Mouse (Mus musculus) adrenal gland, postnatal 36 days (tissue): ENCODE data around the gene Mup3. TPM values are rescaled to one million over a fixed set of nuclear protein-coding genes. Genes with fewer than 3 reads are reported as not detected.
"Not testable (repeated sequence)": the region's sequence is repeated elsewhere in the genome, so short reads cannot be mapped to it uniquely, and the experiment has no call there.

ENCODE experiments used
- DNase-seq, 2 experiments: peaks; one replicate each; pipeline ENCODE4 v3.0.0; 2021; ENCODE audit warnings: mixed read lengths in 1 of 2
- long read RNA-seq, 2 experiments: library from polyadenylated mRNA; stranded (forward); transcript quantifications; one replicate each; pipeline ENCODE4 v2.0.0; 2021; ENCODE audit warnings: borderline sequencing depth in 2 of 2
- total RNA-seq, 2 experiments: library from RNA; stranded (reverse); gene quantifications; 2 replicates each; pipeline ENCODE4 v1.2.3; 2021

The Mup3 gene
- 1 to 10 TPM in 1 of 2 experiments, under 1 TPM in 1; 0.82 to 3.5 TPM for total RNA-seq
- long read RNA-seq, experiment 1, partial matches to known transcripts = 1 of 7 reads
- long read RNA-seq, experiment 1, other reads (novel, unspliced or antisense) = 0 of 7 reads
- long read RNA-seq, experiment 2, transcript Mup3-202 (7 exons, 916 nt) = major isoform, 25 of 34 reads
- long read RNA-seq, experiment 2, transcript Mup3-201 (7 exons, 938 nt) = minor isoform, 8 of 34 reads
- long read RNA-seq, experiment 2, partial matches to known transcripts = 1 of 34 reads
- long read RNA-seq, experiment 2, other reads (novel, unspliced or antisense) = 0 of 34 reads

DNA sequence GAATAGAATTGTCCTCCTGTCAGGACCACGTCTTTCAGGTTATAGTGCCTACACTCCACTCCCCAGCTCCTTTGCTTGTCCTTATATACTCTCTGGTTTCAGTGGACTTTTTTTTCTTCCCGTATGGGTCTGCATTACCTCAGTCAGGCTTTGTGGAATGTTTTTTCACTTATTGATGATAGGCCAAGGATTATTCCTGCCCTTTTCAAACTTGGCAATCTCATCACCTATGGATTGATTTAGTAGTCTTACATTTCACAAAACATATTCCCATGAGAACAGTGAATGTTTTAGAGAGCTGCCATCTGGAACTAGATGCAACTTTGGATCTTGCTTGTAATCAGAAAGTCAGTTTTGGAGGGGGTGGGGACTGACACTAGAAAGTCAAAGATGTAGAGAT, at the start of gene Mup3:
Gene Mup3 (minus strand): TSS at position 102 of the 400 bp plus-strand sequence.
- DNase-seq = no peak

DNA sequence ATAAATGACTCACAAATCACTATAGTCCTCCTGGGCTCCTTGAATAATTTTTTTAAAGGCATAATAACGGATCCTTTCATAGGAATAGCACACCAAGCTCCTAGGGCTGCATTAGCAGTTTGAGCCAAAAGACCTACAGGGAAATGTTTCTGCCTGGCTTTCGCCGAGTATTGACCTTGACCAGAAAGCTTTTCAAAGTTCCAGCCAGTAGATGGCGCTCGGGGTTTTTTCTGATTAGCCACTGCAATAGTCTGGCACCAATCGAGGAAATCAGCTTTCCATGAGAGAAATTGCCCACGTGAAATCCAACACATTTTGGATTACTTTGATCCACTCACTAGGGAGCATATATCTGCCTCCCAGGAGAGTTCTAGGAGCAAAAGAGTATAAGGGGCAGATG, 46.6 kb upstream of the Mup3 start:
- DNase-seq = peak; percentile 62 to 69

DNA sequence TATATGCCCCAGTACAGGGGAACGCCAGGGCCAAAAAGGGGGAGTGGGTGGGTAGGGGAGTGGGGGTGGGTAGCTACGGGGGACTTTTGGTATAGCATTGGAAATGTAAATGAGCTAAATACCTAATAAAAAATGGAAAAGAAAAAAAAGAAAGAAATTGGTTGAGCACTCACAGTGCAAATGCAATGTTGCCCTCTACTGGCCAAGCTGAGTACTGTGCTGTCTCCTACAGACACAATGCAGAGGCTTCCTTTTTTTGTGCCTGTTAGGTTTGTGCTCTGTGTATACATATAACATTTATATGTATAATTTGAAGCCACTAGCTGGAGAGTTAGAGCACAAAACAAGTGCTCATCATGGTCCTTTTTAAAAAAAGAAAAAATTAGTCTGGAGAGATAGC, 16.2 kb upstream of the Mup3 start:
- DNase-seq = peak; percentile 17 to 53

DNA sequence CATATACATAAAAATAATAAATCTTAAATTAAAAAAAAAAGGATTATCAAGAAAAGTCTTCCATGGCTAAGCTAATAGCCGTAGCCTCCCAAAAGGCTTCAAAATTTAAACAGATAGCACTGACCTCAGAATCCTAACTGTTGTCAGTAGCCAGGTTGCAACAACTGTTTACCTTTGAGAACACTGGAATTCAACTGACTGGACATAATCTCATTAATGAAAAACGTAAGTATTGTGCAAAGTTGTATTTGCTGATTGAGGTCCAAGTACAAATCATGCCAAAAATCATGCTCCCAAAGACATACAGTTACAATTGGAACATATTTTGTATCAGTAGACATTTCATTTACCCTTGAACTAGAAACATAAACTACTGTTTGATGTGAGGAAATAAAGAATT, 811 bp upstream of the Mup3 start:
- no peak for DNase-seq

DNA sequence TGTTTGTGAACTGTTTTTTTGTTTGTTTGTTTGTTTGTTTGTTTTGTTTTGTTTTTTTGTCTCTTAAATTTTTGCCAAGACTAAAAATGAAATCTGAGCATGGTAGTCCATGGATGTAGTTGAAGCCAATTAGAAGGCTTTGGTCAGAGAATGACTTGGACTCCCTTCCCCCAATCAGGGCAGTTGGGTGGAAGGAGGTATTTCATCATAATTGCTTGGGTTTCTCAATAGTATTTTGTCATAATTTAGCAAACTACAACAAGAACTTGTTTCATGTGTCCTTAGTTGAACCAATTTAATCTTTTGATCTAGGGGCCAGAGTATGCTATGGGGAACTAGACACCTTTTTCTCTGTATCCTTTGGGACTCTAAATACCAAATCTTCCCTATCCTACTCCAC, 4.4 kb downstream of the Mup3 start:
- no peak for DNase-seq

DNA sequence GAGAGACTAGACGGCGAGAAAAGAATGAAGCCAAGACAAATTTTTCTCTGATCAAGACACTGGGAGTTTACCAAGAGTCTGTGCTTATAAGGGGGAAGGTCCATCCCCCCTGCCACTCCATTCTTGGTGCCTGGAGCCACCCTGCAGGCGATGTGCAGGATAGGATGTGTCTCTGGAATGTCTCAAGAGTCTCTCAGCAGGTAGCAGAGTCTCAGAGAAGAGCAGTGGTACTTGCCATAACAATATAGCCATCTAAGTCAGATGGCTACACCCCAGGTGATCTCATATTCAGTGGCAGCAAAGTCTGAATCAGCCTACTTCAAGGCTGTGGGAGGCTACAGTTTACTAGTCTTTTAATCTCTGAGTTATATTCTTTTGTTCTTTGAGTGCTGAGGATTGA, 12.0 kb downstream of the Mup3 start:
- DNase-seq = no peak

DNA sequence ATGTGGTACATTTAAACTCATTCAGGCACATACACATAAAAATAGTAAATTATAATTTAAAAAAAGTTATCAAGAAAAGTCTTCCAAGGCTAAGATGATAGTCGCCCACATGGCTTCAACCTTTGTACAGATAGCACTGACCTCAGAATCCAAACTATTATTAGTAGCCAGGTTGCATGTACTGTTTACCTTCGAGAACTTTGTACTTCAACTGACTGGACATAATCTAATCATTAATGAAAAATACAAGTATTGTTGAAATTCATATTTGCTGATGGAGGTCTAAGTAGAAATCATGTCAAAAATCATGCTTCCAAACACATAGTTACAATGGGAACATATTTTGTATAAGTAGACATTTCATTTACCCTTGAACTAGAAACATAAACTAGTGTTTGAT, 32.4 kb downstream of the Mup3 start:
- not testable (repeated sequence) for DNase-seq

DNA sequence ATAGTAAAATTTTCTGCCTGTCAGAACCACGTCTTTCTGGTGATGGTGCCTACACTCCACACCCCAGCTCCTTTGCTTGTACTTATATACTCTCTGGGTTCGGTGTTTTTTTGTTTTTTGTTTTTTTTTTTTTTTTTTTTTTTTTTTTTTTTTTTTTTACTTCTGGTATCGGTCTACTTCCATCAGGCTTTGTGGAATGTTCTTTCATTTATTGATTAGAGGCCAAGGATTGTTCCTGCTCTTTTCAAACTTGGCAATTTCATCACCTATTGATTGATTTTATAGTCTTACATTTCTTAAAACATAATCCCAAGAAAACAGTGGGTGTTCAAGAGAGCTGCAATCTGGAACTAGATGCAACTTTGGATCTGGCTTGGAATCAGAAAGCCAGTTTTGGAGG, 33.1 kb downstream of the Mup3 start, which contains the start of gene Mup20:
Gene Mup20 (minus strand): TSS at position 101 of the 400 bp plus-strand sequence.
- DNase-seq = not testable (repeated sequence)

Other genes starting within 250 kb of the Mup3 start
- gene Mup20, start 33.2 kb downstream of the Mup3 start, total RNA-seq = under 1 TPM in 1 of 2 experiments, not detected in 1; 0.46 TPM
- gene Mup21, start 63.5 kb upstream of the Mup3 start, total RNA-seq = not detected
- 1 to 10 TPM; 5.4 to 6.2 TPM for gene Zfp37, start 143.7 kb upstream of the Mup3 start, total RNA-seq
- 10 to 100 TPM; 30.8 to 36.9 TPM for gene Slc31a2, start 175.2 kb upstream of the Mup3 start, total RNA-seq